Mouse (Mus musculus): ENCODE measurements around the gene Thsd7a.

GRCm38 (mm10) chr6:12555114-12556099 lies 193.8 kb downstream of the Thsd7a start:
- TF ChIP-seq EP300 (IDR thresholded peaks at IDR 0.05; ENCODE audit: low read length): no peak
- no peak for TF ChIP-seq JUND (conservative IDR thresholded peaks at IDR 0.05; ENCODE audit: low read depth, low read length)
- no peak for TF ChIP-seq POLR2AphosphoS2 (IDR thresholded peaks at IDR 0.05; ENCODE audit: low read depth, low read length)
- TF ChIP-seq POLR2A (IDR thresholded peaks at IDR 0.05; ENCODE audit: low read depth, low read length): no peak
- no peak for TF ChIP-seq ZKSCAN1 (IDR thresholded peaks at IDR 0.05; ENCODE audit: borderline replicate concordance, low read depth, low read length)
- no peak for TF ChIP-seq MEF2A (IDR thresholded peaks at IDR 0.05; ENCODE audit: borderline replicate concordance, low read depth, low read length)
- TF ChIP-seq CTCF (conservative IDR thresholded peaks at IDR 0.05 in 1 of 2, IDR thresholded peaks at IDR 0.05 in 1 of 2; ENCODE audit: low read depth in 2 of 2, low read length in 2 of 2): no peak
- TF ChIP-seq GABPA (IDR thresholded peaks at IDR 0.05; ENCODE audit: insufficient replicate concordance, low read depth, low read length): no peak
- no peak for TF ChIP-seq BHLHE40 (IDR thresholded peaks at IDR 0.05; ENCODE audit: low read depth, low read length)
